Mouse (Mus musculus) MEL (cell line): Measurements from ENCODE around the gene Myrf.

ENCODE experiments used
- GATA1 ChIP-seq: IDR thresholded peaks from 2 replicates; pipeline ENCODE4 v1.6.1; 2011; ENCODE audit warnings: low read depth, low read length, improper control_type of control experiment
- MAZ ChIP-seq: IDR thresholded peaks from 2 replicates; pipeline ENCODE4 v1.6.1; 2012; ENCODE audit warnings: low read depth, mild to moderate bottlenecking, inconsistent platforms, low read length, improper control_type of control experiment

DNA sequence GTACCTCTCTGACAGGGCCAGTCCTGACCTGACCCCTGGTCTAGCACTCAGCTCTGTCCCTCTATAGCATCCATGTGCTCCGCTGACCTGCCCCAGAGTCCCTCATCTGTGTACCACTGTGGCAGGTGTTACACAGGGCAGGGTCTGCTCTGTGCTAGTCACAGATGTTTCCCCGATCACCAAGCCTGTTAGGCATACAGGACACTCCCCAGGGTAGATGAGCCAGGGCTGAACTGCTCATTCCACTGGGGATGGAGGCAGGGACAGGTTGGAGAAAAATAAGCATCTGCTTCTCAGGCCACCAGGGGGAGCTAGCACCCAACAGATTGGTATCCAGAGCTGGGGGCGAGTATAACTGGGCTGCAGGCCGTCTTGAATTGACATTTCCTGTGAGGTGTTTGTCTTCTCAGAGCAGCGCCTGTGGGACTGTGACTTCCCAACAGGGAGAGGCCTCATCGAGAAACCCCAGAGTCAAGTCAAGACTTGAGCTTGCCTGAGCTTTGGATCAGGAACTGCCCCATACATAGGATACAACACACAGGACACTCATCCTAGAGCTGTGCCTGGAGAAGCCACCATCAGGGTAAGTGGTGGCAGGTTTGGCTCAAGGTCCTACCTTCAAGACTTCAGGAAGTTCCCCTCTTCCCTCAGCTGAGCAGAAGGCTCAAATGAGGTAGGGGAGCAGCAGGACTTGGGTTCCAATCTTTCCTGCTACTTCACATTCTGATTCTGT is 17.9 kb upstream of the Myrf start:
- no peak for TF ChIP-seq GATA1
- no peak for TF ChIP-seq MAZ
